Mouse (Mus musculus) midbrain, embryonic 16.5 days (tissue): ENCODE measurements at regions not wholly inside any gene's neighbourhood (a gene's known extent, or its start where the extent isn't known, plus 50 kb on each side); places are given as distances from the start of the nearest gene placed in this dataset.

Experiments
- ATAC-seq: fragments of 200-750 bp; cut with Nextera tagmentation; 2 replicates; pipeline ENCODE4 v1.8.0; 2017; ENCODE audit warnings: moderate TSS enrichment
- H3K27ac ChIP-seq: fragments of 300-500 bp; sonication (generic); 2 replicates; pipeline ENCODE4 v1.5.1; 2014; ENCODE audit warnings: mild to moderate bottlenecking, low read length, mixed read lengths
- H3K27me3 ChIP-seq: fragments of 300-500 bp; sonication (generic); 2 replicates; pipeline ENCODE4 v1.6.1; 2014; ENCODE audit warnings: low read depth, low read length, mixed read lengths; ENCODE audit not compliant: control insufficient read depth, insufficient read depth
- H3K36me3 ChIP-seq: fragments of 300-500 bp; sonication (generic); 2 replicates; pipeline ENCODE4 v1.6.1; 2014; ENCODE audit warnings: mild to moderate bottlenecking, low read length, moderate library complexity, mixed read lengths; ENCODE audit not compliant: control insufficient read depth, insufficient read depth
- H3K4me1 ChIP-seq: fragments of 300-500 bp; sonication (generic); 2 replicates; pipeline ENCODE4 v1.6.1; 2014; ENCODE audit warnings: mild to moderate bottlenecking, low read length, mixed read lengths; ENCODE audit not compliant: control insufficient read depth, insufficient read depth
- H3K4me2 ChIP-seq: fragments of 300-500 bp; sonication (generic); 2 replicates; pipeline ENCODE4 v1.6.1; 2014; ENCODE audit warnings: mild to moderate bottlenecking, low read length, mixed read lengths
- H3K4me3 ChIP-seq: fragments of 300-500 bp; sonication (generic); 2 replicates; pipeline ENCODE4 v1.5.1; 2014; ENCODE audit warnings: low read depth, mild to moderate bottlenecking, low read length, moderate library complexity, mixed read lengths
- H3K9ac ChIP-seq: fragments of 300-500 bp; sonication (generic); 2 replicates; pipeline ENCODE4 v1.6.1; 2014; ENCODE audit warnings: low read depth, low read length, mixed read lengths
- H3K9me3 ChIP-seq: fragments of 300-500 bp; sonication (generic); replicated peaks from 2 replicates; pipeline ENCODE4 v1.6.1; 2014; ENCODE audit warnings: mild to moderate bottlenecking, low read length, mixed read lengths; ENCODE audit not compliant: control insufficient read depth, poor library complexity, severe bottlenecking
- WGBS: fragments of 180-500 bp; shearing (Covaris S2); extraction: QIAGEN DNeasy Blood & Tissue Kit; methylation state at CpG from one replicate; pipeline ENCODE4 v1.1.7; 2014; 5-methylcytosine and 5-hydroxymethylcytosine counted together

DNA sequence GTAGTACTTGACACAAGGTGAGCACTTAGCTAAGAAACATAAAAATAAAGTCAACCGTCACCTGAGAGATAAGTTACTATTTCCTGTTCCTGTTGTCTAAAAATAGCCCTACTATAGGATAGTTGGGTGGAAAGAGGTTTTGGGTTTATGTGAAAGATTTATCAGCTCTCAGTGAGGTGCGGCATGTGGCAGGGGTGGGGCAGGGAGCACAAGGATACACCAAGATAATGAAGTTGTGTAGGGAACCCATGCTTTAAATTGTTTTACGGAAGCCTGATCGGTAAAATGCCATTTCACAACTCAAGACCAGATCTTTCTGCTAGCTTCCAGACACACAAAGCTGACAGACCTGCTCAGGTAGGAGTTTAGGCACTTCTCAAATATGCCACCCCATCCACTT, 141.0 kb upstream of the Bcl6 start:
- H3K4me2 ChIP-seq, result no peak overlapping the region
- H3K9me3 ChIP-seq, result no peaks in the 10 kb centered on the region
- WGBS, result 96% methylated on average over 4 of the region's 4 CpGs
- no peak for ATAC-seq
- H3K9ac ChIP-seq, result no peak overlapping the region
- H3K4me3 ChIP-seq, result no peak overlapping the region
- H3K27ac ChIP-seq, result no peak overlapping the region
- H3K36me3 ChIP-seq, result no peaks in the 10 kb centered on the region
- H3K27me3 ChIP-seq, result no peaks in the 10 kb centered on the region
- no peaks in the 10 kb centered on the region for H3K4me1 ChIP-seq

DNA sequence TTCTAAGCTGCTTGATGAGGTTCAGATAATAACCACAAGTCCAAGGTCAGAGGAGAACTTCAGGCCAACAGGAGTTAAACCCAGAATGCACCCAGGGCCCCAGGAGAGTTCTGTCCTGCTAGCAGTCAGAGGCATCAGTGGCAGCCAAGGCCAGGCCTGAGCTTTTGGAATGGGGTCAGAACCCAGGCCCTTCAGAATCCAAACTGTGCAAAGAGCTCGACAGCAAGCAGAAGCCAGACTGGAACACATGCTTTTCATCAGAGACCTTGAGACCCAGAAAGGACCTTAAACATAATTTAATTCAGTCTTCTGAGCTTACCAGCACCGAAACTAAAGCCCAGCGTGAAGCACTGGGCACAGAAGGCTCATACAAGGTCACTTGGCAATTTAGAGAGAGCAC, 139.9 kb upstream of the Bcl6 start:
- no peak overlapping the region for H3K9ac ChIP-seq
- H3K27ac ChIP-seq, result no peak overlapping the region
- H3K4me3 ChIP-seq, result no peak overlapping the region
- H3K36me3 ChIP-seq, result no peaks in the 10 kb centered on the region
- no peak for ATAC-seq
- no peak overlapping the region for H3K4me2 ChIP-seq
- no peaks in the 10 kb centered on the region for H3K27me3 ChIP-seq
- no peaks in the 10 kb centered on the region for H3K4me1 ChIP-seq
- 27% methylated on average over 3 of the region's 3 CpGs for WGBS
- H3K9me3 ChIP-seq, result no peaks in the 10 kb centered on the region

DNA sequence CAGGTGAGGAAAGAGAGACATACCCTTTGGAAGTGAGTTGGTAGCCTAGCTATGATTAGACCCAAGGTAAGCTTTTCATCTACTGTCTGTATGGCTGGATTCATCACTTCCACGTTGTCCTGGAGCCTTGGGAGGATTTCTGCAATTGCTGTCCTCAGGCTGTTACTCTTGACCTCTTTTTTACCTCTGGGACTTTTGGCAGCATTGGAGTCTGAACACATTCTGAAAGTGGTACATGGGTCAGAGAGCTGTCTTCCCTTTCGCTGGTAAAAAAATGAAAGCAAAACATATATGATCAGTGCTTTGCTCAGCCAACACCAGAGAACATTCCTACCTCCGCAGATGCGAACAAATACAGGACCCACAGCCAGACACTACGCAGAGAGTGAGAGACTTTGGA, 136.1 kb upstream of the Bcl6 start:
- ATAC-seq, result no peak
- 90% methylated on average over 5 of the region's 5 CpGs for WGBS
- no peak overlapping the region for H3K9ac ChIP-seq
- no peaks in the 10 kb centered on the region for H3K36me3 ChIP-seq
- H3K27me3 ChIP-seq, result no peaks in the 10 kb centered on the region
- H3K27ac ChIP-seq, result no peak overlapping the region
- H3K4me1 ChIP-seq, result no peaks in the 10 kb centered on the region
- no peak overlapping the region for H3K4me2 ChIP-seq
- no peaks in the 10 kb centered on the region for H3K9me3 ChIP-seq
- H3K4me3 ChIP-seq, result no peak overlapping the region

DNA sequence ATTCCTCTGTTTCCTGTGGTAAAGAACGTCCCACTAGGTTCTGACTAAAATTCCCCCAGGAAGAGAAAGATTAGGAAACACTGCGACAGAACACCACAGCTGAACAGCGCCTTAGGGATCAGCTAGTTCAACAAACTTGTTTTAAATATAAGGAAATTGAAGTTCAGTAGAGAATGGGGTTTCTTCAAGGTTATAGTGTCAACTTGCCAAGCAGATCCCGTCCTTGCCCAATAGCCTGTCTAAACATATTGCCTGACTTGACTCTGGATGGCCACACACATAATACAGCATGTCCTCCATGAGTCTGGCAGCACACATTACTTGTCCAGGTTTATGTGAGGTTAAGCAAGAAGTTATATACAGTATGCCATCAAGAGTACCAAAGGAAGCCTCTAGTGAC, 135.4 kb upstream of the Bcl6 start:
- Histone ChIP-seq H3K4me2 (no peak overlapping the region), H3K9ac (no peak overlapping the region), H3K27me3 (no peaks in the 10 kb centered on the region), H3K4me3 (no peak overlapping the region), H3K36me3 (no peaks in the 10 kb centered on the region), H3K27ac (no peak overlapping the region), H3K4me1 (no peaks in the 10 kb centered on the region), H3K9me3 (no peaks in the 10 kb centered on the region)
- no peak for ATAC-seq
- 89% methylated on average over 4 of the region's 4 CpGs for WGBS

DNA sequence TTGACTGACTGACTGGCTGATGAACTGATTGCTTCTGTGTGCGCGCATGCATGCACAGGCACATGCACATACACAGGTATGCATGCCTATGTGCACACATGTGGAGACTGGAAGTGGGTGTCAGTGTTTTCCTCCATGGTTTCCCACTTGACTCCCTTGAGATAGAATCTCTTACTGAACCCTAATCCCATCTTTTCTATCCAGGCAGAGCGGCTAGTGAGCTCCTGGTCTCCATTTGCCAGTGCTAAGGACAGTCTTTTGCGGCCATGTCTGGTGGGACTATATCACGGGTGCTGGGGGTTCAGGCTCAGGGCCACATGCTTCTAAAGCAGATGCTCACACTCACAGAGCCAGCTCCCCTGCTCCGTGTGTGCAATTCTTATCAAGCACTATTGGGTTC, 133.0 kb upstream of the Bcl6 start:
- H3K9me3 ChIP-seq, result no peaks in the 10 kb centered on the region
- H3K27ac ChIP-seq, result no peak overlapping the region
- no peaks in the 10 kb centered on the region for H3K27me3 ChIP-seq
- 96% methylated on average over 6 of the region's 6 CpGs for WGBS
- ATAC-seq, result no peak
- no peaks in the 10 kb centered on the region for H3K36me3 ChIP-seq
- no peak overlapping the region for H3K9ac ChIP-seq
- no peaks in the 10 kb centered on the region for H3K4me1 ChIP-seq
- no peak overlapping the region for H3K4me2 ChIP-seq
- H3K4me3 ChIP-seq, result no peak overlapping the region

DNA sequence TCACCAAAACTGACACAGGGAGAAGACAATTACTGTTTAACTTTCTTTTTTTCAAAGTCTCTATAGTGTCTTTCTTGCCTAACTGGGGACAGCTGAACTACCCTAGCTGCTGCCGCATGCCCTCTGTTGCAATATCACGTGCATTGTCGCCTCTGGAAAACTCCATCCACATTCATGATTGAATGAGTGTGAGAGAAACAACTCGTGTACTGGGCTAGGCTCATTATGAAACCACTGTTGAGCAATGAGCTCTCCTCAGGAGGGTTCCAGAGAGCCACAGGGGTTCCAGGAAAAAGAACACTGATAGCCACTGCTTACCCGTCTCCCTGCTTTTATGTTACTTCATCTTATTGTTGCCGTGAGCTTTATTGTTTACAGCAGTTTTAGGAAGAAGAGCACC, 132.2 kb upstream of the Bcl6 start:
- no peaks in the 10 kb centered on the region for H3K9me3 ChIP-seq
- 53% methylated on average over 6 of the region's 6 CpGs for WGBS
- no peaks in the 10 kb centered on the region for H3K27me3 ChIP-seq
- no peak overlapping the region for H3K4me3 ChIP-seq
- H3K4me1 ChIP-seq, result no peaks in the 10 kb centered on the region
- no peak overlapping the region for H3K9ac ChIP-seq
- no peaks in the 10 kb centered on the region for H3K36me3 ChIP-seq
- no peak overlapping the region for H3K4me2 ChIP-seq
- H3K27ac ChIP-seq, result no peak overlapping the region
- ATAC-seq, result no peak

- Histone ChIP-seq H3K4me3 (no peak overlapping the region), H3K4me2 (no peak overlapping the region), H3K9me3 (no peaks in the 10 kb centered on the region), H3K27me3 (no peaks in the 10 kb centered on the region), H3K27ac (no peak overlapping the region), H3K9ac (no peak overlapping the region), H3K4me1 (no peaks in the 10 kb centered on the region), H3K36me3 (no peaks in the 10 kb centered on the region)
- ATAC-seq, result no peak
- WGBS, result 87% methylated on average over 2 of the region's 2 CpGs
These were observed 129.8 kb upstream of the Bcl6 start for GRCm38 (mm10) chr16:24118487-24118886.

DNA sequence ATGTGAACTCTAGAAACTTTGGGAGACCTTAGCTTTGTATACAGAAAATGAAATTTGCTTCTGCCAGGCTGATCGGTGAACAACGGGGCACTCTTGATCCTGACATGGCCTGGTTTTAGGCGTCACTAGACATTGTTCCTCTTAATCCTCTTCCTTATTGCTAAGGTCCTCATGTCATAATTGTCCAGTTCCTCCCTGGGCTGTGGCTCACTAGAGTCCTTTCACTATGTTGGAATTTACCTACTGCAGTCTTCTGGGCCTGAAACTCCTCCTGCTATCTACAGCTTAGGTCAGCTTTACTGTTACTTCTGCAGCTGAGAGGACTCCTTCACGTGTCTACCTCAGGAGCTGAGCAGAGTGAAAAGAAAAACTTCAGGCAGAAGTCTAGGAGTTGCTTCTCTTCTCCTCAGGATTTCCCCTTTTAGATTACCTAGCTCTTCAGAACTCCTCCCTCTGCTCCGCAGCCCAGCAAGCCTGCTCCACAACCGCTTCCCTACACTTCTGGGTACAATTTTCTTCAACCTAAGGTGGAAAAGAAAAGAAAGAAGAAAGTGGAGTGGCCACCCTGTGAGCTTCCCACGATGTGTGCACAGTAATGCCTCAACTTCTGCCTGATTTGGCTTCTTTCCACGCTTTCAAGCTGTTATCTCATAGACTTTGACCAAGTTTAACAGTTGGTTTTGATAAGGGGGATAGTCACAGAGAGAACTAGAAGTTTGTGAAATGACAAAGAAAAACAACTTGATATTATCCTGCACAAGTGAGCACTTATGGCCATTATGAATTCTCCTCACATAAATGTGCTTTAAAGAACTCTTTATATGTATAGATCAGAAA, 114.4 kb upstream of the Bcl6 start:
- no peak overlapping the region for H3K4me2 ChIP-seq
- H3K27ac ChIP-seq, result no peak overlapping the region
- H3K9ac ChIP-seq, result no peak overlapping the region
- no peak for ATAC-seq
- no peaks in the 10 kb centered on the region for H3K4me1 ChIP-seq
- peaks cover 3% of the 10 kb centered on the region; the same call in 1 of the 2 replicates for H3K9me3 ChIP-seq
- no peaks in the 10 kb centered on the region for H3K27me3 ChIP-seq
- 76% methylated on average over 8 of the region's 8 CpGs for WGBS
- H3K4me3 ChIP-seq, result no peak overlapping the region
- no peaks in the 10 kb centered on the region for H3K36me3 ChIP-seq

GRCm38 (mm10) chr16:24097596-24097995, 108.9 kb upstream of the Bcl6 start:
- WGBS, result 53% methylated on average over 8 of the region's 8 CpGs
- Histone ChIP-seq H3K4me3 (no peak overlapping the region), H3K4me1 (no peaks in the 10 kb centered on the region), H3K27me3 (no peaks in the 10 kb centered on the region), H3K9ac (no peak overlapping the region), H3K9me3 (no peaks in the 10 kb centered on the region), H3K36me3 (no peaks in the 10 kb centered on the region), H3K27ac (no peak overlapping the region), H3K4me2 (no peak overlapping the region)
- ATAC-seq, result no peak
